Mouse (Mus musculus): ENCODE data around the gene Cacng7.
"Not testable (repeated sequence)": the region's sequence is repeated elsewhere in the genome, so short reads cannot be mapped to it uniquely, and the experiment has no call there.

The Cacng7 gene

GRCm38 (mm10) chr7:3389444-3390412 lies 57.0 kb downstream of the Cacng7 start:
- CTCF ChIA-PET = interaction anchor here (0.6 to 0.8 kb wide), 2 partner anchors 153 to 1892 kb away, joined by 4 to 10 read pairs; no protein-coding TSS in a partner anchor

GRCm38 (mm10) chr7:3390413-3391080 lies 57.8 kb downstream of the Cacng7 start, which contains the start of gene Cacng8:
Cacng8 (plus strand) TSS chr7:3390683.
- CTCF ChIA-PET = no interaction called here

- CTCF ChIA-PET = no interaction called here
These were observed 58.3 kb downstream of the Cacng7 start for GRCm38 (mm10) chr7:3391081-3391451.

GRCm38 (mm10) chr7:3391809-3392208 lies 59.1 kb downstream of the Cacng7 start:
- CTCF ChIA-PET = no interaction called here

GRCm38 (mm10) chr7:3397355-3397754 lies 64.6 kb downstream of the Cacng7 start:
- CTCF ChIA-PET = no interaction called here

GRCm38 (mm10) chr7:3397797-3398196 lies 65.0 kb downstream of the Cacng7 start:
- CTCF ChIA-PET = no interaction called here

GRCm38 (mm10) chr7:3398363-3398762 lies 65.6 kb downstream of the Cacng7 start:
- CTCF ChIA-PET = not testable (repeated sequence)

GRCm38 (mm10) chr7:3399937-3400336 lies 67.2 kb downstream of the Cacng7 start:
- CTCF ChIA-PET = no interaction called here

GRCm38 (mm10) chr7:3409729-3410520 lies 77.2 kb downstream of the Cacng7 start:
- CTCF ChIA-PET = no interaction called here

GRCm38 (mm10) chr7:3411160-3411941 lies 78.6 kb downstream of the Cacng7 start:
- CTCF ChIA-PET = interaction anchor here (0.8 kb wide), 1 partner anchor 36 kb away, joined by 4 read pairs; no protein-coding TSS in a partner anchor

- CTCF ChIA-PET = interaction anchor here (0.8 kb wide), 1 partner anchor 35 kb away, joined by 4 read pairs; no protein-coding TSS in a partner anchor
These were observed 79.3 kb downstream of the Cacng7 start for GRCm38 (mm10) chr7:3412036-3412435.

- CTCF ChIA-PET = no interaction called here
These were observed 82.1 kb downstream of the Cacng7 start for GRCm38 (mm10) chr7:3414888-3415287.

GRCm38 (mm10) chr7:3415378-3415777 lies 82.6 kb downstream of the Cacng7 start:
- CTCF ChIA-PET = no interaction called here
